Mouse (Mus musculus) retina, adult 2 months (tissue): ENCODE measurements around the gene Tvp23a.
A peak's percentile ranks its signal among the peaks of the same experiment; 100 is the strongest.

Source experiments
- DNase-seq: peaks from one replicate; pipeline ENCODE4 v3.0.0-alpha.2; 2012; ENCODE audit warnings: low read depth, low spot score

Tvp23a gene

GRCm38 (mm10) chr16:10394699-10395540 is 52.2 kb downstream of the Tvp23a start, which contains the start of gene Tekt5:
TSS of gene Tekt5 (minus strand) at chr16:10395490.
- DNase-seq = no peak

- no peak for DNase-seq
Measured at GRCm38 (mm10) chr16:10392587-10392986, 54.6 kb downstream of the Tvp23a start.

GRCm38 (mm10) chr16:10388634-10389365 is 58.4 kb downstream of the Tvp23a start:
- no peak for DNase-seq

GRCm38 (mm10) chr16:10385261-10385660 is 61.9 kb downstream of the Tvp23a start:
- no peak for DNase-seq

- DNase-seq = no peak
Measured at GRCm38 (mm10) chr16:10384544-10384943, 62.6 kb downstream of the Tvp23a start.

GRCm38 (mm10) chr16:10384060-10384497 is 63.1 kb downstream of the Tvp23a start:
- DNase-seq = no peak

- DNase-seq = no peak
Measured at GRCm38 (mm10) chr16:10379531-10379930, 67.6 kb downstream of the Tvp23a start.

GRCm38 (mm10) chr16:10377286-10377685 is 69.9 kb downstream of the Tvp23a start:
- DNase-seq = no peak

- DNase-seq = peak; percentile 32
Measured at GRCm38 (mm10) chr16:10374254-10375011, 72.7 kb downstream of the Tvp23a start.

- no peak for DNase-seq
Measured at GRCm38 (mm10) chr16:10372372-10372771, 74.8 kb downstream of the Tvp23a start.
